Mouse (Mus musculus) olfactory bulb, adult 2 months (tissue): ENCODE measurements around the gene Camkv.

Source experiments
- CTCF ChIP-seq: fragments of 200-500 bp; IDR thresholded peaks from 2 replicates; pipeline ENCODE4 v1.5.1; 2012; ENCODE audit warnings: low read depth, mild to moderate bottlenecking, low read length, moderate library complexity; ENCODE audit not compliant: insufficient read depth
- POLR2A ChIP-seq: fragments of 200-500 bp; IDR thresholded peaks from 2 replicates; pipeline ENCODE4 v1.6.1; 2012; ENCODE audit warnings: mild to moderate bottlenecking, low read depth, low read length, moderate library complexity; ENCODE audit not compliant: insufficient read depth

- TF ChIP-seq CTCF: peak; percentile 77
- TF ChIP-seq POLR2A: no peak
Observed at GRCm38 (mm10) chr9:107963700-107964099, 28.2 kb downstream of the Camkv start.
